Mouse (Mus musculus): ENCODE results near the gene Parp1. TPM values are rescaled to one million over a fixed set of nuclear protein-coding genes. Genes with fewer than 3 reads are reported as not detected.
"Not testable (repeated sequence)": the region's sequence is repeated elsewhere in the genome, so short reads cannot be mapped to it uniquely, and the experiment has no call there.

The Parp1 gene
- total RNA-seq, 4 experiments from 2014 or later, result 52.8 to 68.4 (median 58.4) TPM

GRCm38 (mm10) chr1:180626141-180626540, 57.4 kb downstream of the Parp1 start:
- DNase-seq (ENCODE audit: low spot score in 2 of 2), result peak in 1 of 2 experiments; percentile 10

GRCm38 (mm10) chr1:180637796-180638195, 69.1 kb downstream of the Parp1 start:
- not testable (repeated sequence) for DNase-seq (ENCODE audit: low spot score in 2 of 2)

- no peak for DNase-seq (ENCODE audit: low spot score in 2 of 2)
These were observed 71.0 kb downstream of the Parp1 start for GRCm38 (mm10) chr1:180639416-180640401.

GRCm38 (mm10) chr1:180640605-180641125, 71.9 kb downstream of the Parp1 start:
- peak; percentile 12 to 26 for DNase-seq (ENCODE audit: low spot score in 2 of 2)

GRCm38 (mm10) chr1:180641137-180641517, 72.4 kb downstream of the Parp1 start, which contains the start of gene Lin9:
Gene Lin9, plus strand, starts transcription at chr1:180641150.
- peak; percentile 74 to 75 for DNase-seq (ENCODE audit: low spot score in 2 of 2)

GRCm38 (mm10) chr1:180641518-180642227, 72.9 kb downstream of the Parp1 start:
- DNase-seq (ENCODE audit: low spot score in 2 of 2), result no peak

GRCm38 (mm10) chr1:180642228-180642564, 73.5 kb downstream of the Parp1 start:
- no peak for DNase-seq (ENCODE audit: low spot score in 2 of 2)

Small RNA genes lying within 50 kb of the gene (microRNA-seq; reads per million reads assigned to microRNA genes)
- gene Mir6904, result not detected

Other genes with a start within 250 kb of the Parp1 start
- gene Itpkb, start 238.4 kb upstream of the Parp1 start, total RNA-seq (2022), result 10 to 100 TPM; 11.9 to 15.9 (median 13.6) TPM
- gene Stum, start 85.4 kb upstream of the Parp1 start, total RNA-seq (2022), result under 1 TPM; 0.12 to 0.75 (median 0.56) TPM
- gene Lin9, start 72.2 kb downstream of the Parp1 start, total RNA-seq (2022), result 1 to 10 TPM; 3.6 to 4.6 (median 4.1) TPM
- not detected for gene Mixl1, start 128.1 kb downstream of the Parp1 start, total RNA-seq (2022)
- gene Acbd3, start 157.1 kb downstream of the Parp1 start, total RNA-seq (2022), result 10 to 100 TPM; 10.2 to 15.0 (median 13.6) TPM
- gene H3f3a, start 245.0 kb downstream of the Parp1 start, total RNA-seq (2022), result 100 to 1,000 TPM; 274 to 310 (median 289) TPM

Measured in gastrocnemius, adult 8-10 months (tissue).